Mouse (Mus musculus) hindbrain, postnatal 0 days (tissue): ENCODE results near the gene Vmn1r220. TPM values are rescaled to one million over a fixed set of nuclear protein-coding genes. Genes with fewer than 3 reads are reported as not detected.
A peak's percentile ranks its signal among the peaks of the same experiment; 100 is the strongest.

Experiments
- ATAC-seq: fragments of 200-750 bp; cut with Nextera tagmentation; 2 replicates; pipeline ENCODE4 v1.8.0; 2017; ENCODE audit warnings: mild to moderate bottlenecking, moderate TSS enrichment, moderate library complexity
- DNase-seq: peaks from one replicate; pipeline ENCODE4 v3.0.0-alpha.2; 2015; ENCODE audit warnings: low spot score
- H3K27ac ChIP-seq: fragments of 300-500 bp; sonication (generic); 2 replicates; pipeline ENCODE4 v1.5.1; 2014; ENCODE audit warnings: mild to moderate bottlenecking
- H3K27me3 ChIP-seq: fragments of 300-500 bp; sonication (generic); 2 replicates; pipeline ENCODE4 v1.6.1; 2014; ENCODE audit warnings: low read length, mixed read lengths; ENCODE audit not compliant: insufficient read depth
- H3K36me3 ChIP-seq: fragments of 300-500 bp; sonication (generic); 2 replicates; pipeline ENCODE4 v1.6.1; 2014; ENCODE audit warnings: low read length, mixed read lengths; ENCODE audit not compliant: insufficient read depth
- H3K4me1 ChIP-seq: fragments of 300-500 bp; sonication (generic); 2 replicates; pipeline ENCODE4 v1.6.1; 2014; ENCODE audit warnings: antibody characterized with exemption, low read length, mixed read lengths; ENCODE audit not compliant: insufficient read depth
- H3K4me2 ChIP-seq: fragments of 300-500 bp; sonication (generic); 2 replicates; pipeline ENCODE4 v1.6.1; 2014; ENCODE audit warnings: low read depth, mild to moderate bottlenecking, low read length, moderate library complexity, mixed read lengths
- H3K4me3 ChIP-seq: fragments of 300-500 bp; sonication (generic); 2 replicates; pipeline ENCODE4 v1.5.1; 2014; ENCODE audit warnings: low read length
- H3K9ac ChIP-seq: fragments of 300-500 bp; sonication (generic); replicated peaks from 2 replicates; pipeline ENCODE4 v1.6.1; 2014; ENCODE audit warnings: mild to moderate bottlenecking, low read length, moderate library complexity, mixed read lengths
- H3K9me3 ChIP-seq: fragments of 300-500 bp; sonication (generic); 2 replicates; pipeline ENCODE4 v1.6.1; 2016; ENCODE audit warnings: low read length, mixed read lengths
- CTCF ChIP-seq: IDR thresholded peaks from 2 replicates; pipeline ENCODE4 v1.5.1; 2016; ENCODE audit warnings: antibody characterized with exemption, control low read depth, low read depth
- whole genome bisulfite sequencing: fragments of 180-500 bp; shearing (Covaris S2); extraction: QIAGEN DNeasy Blood & Tissue Kit; methylation state at CpG from one replicate; pipeline ENCODE4 v1.1.7; 2014; 5-methylcytosine and 5-hydroxymethylcytosine counted together
- polyA plus RNA-seq: library from polyadenylated mRNA; unstranded; fragments of >200 nt; fragmentation: Nextera tagmentation; extraction: Ambion mirVana; gene quantifications from 2 replicates; pipeline ENCODE4 v1.2.1, GENCODE M21; 2015
- total RNA-seq: library from RNA; depleted of rRNA; stranded (reverse); fragments of >200 nt; gene quantifications from 2 replicates; pipeline ENCODE4 v1.2.3, GENCODE M21; 2014; rRNA removed

Gene Vmn1r220
- total and polyA plus RNA-seq, 2 experiments from 2014 or later: not detected

- Histone ChIP-seq H3K4me1 (no peaks in the 10 kb centered on the region), H3K9ac (no peak overlapping the region), H3K9me3 (no peaks in the 10 kb centered on the region), H3K27me3 (no peaks in the 10 kb centered on the region), H3K36me3 (no peaks in the 10 kb centered on the region), H3K27ac (no peak overlapping the region), H3K4me2 (no peak overlapping the region), H3K4me3 (no peak overlapping the region)
- 65% methylated on average over 2 of the region's 2 CpGs for WGBS
- TF ChIP-seq CTCF: no peak
- DNase-seq (peak; percentile 54), ATAC-seq (no peak)
Observed at GRCm38 (mm10) chr13:23138880-23139279, 48.9 kb downstream of the Vmn1r220 start.

- Histone ChIP-seq H3K36me3 (no peaks in the 10 kb centered on the region), H3K4me1 (no peaks in the 10 kb centered on the region), H3K4me2 (no peak overlapping the region), H3K9ac (no peak overlapping the region), H3K9me3 (no peaks in the 10 kb centered on the region), H3K27me3 (no peaks in the 10 kb centered on the region), H3K27ac (no peak overlapping the region), H3K4me3 (no peak overlapping the region)
- WGBS: 47% methylated on average over 1 of the region's 1 CpGs
- ATAC-seq (no peak), DNase-seq (peak; percentile 11)
- no peak for TF ChIP-seq CTCF
Observed at GRCm38 (mm10) chr13:23133501-23133900, 54.3 kb downstream of the Vmn1r220 start.

- 67% methylated on average over 3 of the region's 3 CpGs for WGBS
- Histone ChIP-seq H3K36me3 (no peaks in the 10 kb centered on the region), H3K4me2 (no peak within 1 kb of the TSS), H3K4me3 (no peak within 1 kb of the TSS), H3K4me1 (no peaks in the 10 kb centered on the region), H3K27ac (no peak within 1 kb of the TSS), H3K9ac (no peak within 1 kb of the TSS), H3K9me3 (no peaks in the 10 kb centered on the region), H3K27me3 (no peaks in the 10 kb centered on the region)
- TF ChIP-seq CTCF: no peak
- DNase-seq (no peak), ATAC-seq (no peak)
Observed at GRCm38 (mm10) chr13:23133099-23133498, 54.7 kb downstream of the Vmn1r220 start, which contains the start of gene Vmn1r218. Gene Vmn1r218, plus strand, starts transcription at chr13:23133155.

Other genes with a start within 250 kb of the Vmn1r220 start
- not detected in 2 replicates for gene Vmn1r213, start 180.3 kb downstream of the Vmn1r220 start, total RNA-seq
- 0.20 TPM in 1 of 2 replicates, not detected in the other for gene Vmn1r213, start 180.3 kb downstream of the Vmn1r220 start, polyA plus RNA-seq
- gene Vmn1r214, start 157.6 kb downstream of the Vmn1r220 start, total RNA-seq: not detected in 2 replicates
- not detected in 2 replicates for gene Vmn1r214, start 157.6 kb downstream of the Vmn1r220 start, polyA plus RNA-seq
- gene Vmn1r215, start 120.0 kb downstream of the Vmn1r220 start, total RNA-seq: not detected in 2 replicates
- gene Vmn1r215, start 120.0 kb downstream of the Vmn1r220 start, polyA plus RNA-seq: not detected in 2 replicates
- gene Vmn1r217, start 69.7 kb downstream of the Vmn1r220 start, total RNA-seq: not detected in 2 replicates
- gene Vmn1r217, start 69.7 kb downstream of the Vmn1r220 start, polyA plus RNA-seq: not detected in 2 replicates
- gene Vmn1r218, start 54.8 kb downstream of the Vmn1r220 start, total RNA-seq: not detected in 2 replicates
- gene Vmn1r218, start 54.8 kb downstream of the Vmn1r220 start, polyA plus RNA-seq: not detected in 2 replicates
- gene Vmn1r219, start 28.7 kb downstream of the Vmn1r220 start, total RNA-seq: not detected in 2 replicates
- not detected in 2 replicates for gene Vmn1r219, start 28.7 kb downstream of the Vmn1r220 start, polyA plus RNA-seq
- not detected in 2 replicates for gene Vmn1r221, start 26.2 kb upstream of the Vmn1r220 start, total RNA-seq
- not detected in 2 replicates for gene Vmn1r221, start 26.2 kb upstream of the Vmn1r220 start, polyA plus RNA-seq
- gene Vmn1r222, start 48.0 kb upstream of the Vmn1r220 start, total RNA-seq: not detected in 2 replicates
- gene Vmn1r222, start 48.0 kb upstream of the Vmn1r220 start, polyA plus RNA-seq: not detected in 2 replicates
- gene Vmn1r223, start 59.2 kb upstream of the Vmn1r220 start, total RNA-seq: not detected in 2 replicates
- gene Vmn1r223, start 59.2 kb upstream of the Vmn1r220 start, polyA plus RNA-seq: not detected in 2 replicates
- gene Zfp322a, start 181.2 kb upstream of the Vmn1r220 start, total RNA-seq: 11.9 and 15.7 TPM in 2 replicates
- gene Zfp322a, start 181.2 kb upstream of the Vmn1r220 start, polyA plus RNA-seq: 29.3 and 30.0 TPM in 2 replicates
- gene Abt1, start 235.9 kb upstream of the Vmn1r220 start, total RNA-seq: 5.0 and 5.5 TPM in 2 replicates
- 7.2 and 7.6 TPM in 2 replicates for gene Abt1, start 235.9 kb upstream of the Vmn1r220 start, polyA plus RNA-seq